Mouse (Mus musculus): Measurements from ENCODE around the gene Klf5.

The Klf5 gene

DNA sequence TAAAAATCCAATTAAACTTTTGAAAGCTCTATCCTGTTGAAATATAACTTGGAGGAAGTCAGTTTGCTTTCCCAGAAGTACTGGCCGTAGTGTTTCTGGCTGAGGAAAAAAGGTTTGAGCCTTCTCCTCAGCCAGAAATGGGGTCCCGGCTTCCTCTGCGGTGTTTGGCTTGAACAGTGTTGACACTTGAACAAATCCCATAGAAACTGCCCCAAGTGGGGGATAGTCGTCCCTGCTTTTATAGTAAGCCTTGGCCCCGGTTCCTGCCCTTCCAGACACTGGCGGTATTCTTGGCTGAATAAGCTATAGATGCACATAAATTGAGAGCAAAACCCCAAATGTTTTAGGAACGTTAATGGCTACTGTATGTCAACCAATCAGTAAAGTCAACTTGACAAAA lies 11.9 kb downstream of the Klf5 start:
- DNase-seq (ENCODE audit: low read depth, low spot score): no peak

DNA sequence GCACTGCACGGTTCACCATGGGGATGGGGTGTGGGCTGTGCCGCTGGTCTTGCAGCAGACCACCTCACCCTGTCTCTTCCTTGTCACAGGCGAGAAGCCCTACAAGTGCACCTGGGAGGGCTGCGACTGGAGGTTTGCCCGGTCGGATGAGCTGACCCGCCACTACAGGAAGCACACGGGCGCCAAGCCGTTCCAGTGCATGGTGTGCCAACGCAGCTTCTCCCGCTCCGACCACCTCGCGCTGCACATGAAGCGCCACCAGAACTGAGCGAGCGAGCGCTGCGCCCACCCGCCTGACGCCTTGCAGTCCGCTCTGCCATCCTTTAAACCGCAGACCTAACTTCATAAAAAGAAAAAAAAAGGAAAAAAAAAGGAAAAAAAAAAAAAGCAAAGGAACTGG lies 14.6 kb downstream of the Klf5 start:
- DNase-seq (ENCODE audit: low read depth, low spot score): no peak

DNA sequence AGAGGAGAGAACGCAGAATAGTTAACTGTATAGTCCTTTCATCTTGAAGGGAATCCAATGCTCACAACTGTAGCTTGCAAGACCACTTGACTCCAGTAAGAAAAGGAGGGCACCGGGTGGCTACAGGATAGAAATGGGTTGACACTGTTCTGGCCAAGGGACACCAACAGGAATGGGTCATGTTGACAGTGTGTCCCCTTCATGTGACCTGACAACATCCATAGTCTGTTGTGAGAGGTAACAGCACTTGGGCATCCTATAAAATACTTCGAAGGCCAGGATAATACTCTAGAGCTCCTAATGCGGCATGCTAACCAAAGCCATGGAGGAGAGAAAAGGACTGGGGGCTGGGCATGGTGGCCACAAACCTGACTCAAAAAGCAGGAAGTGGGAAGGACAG lies 17.8 kb downstream of the Klf5 start:
- no peak for DNase-seq (ENCODE audit: low read depth, low spot score)

DNA sequence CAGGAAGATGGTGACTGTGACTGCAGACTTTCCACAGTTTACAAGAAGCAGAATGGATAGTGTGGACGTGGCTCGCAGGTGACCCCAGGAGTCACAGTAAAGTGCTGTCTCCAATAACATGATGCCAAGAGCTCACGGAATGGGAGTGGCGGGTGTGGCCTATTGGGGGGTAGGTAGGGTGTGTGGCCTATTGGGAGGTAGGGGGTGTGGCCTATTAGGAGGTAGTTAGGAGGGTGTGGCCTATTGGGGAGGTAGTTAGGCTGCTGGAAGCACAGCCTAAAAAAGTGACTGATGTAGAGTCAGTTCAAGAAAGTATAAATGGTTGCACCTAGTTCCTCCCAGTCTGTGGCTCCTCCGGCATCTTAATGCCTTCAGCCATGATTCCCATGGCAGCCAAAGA lies 22.2 kb downstream of the Klf5 start:
- DNase-seq (ENCODE audit: low read depth, low spot score): no peak

DNA sequence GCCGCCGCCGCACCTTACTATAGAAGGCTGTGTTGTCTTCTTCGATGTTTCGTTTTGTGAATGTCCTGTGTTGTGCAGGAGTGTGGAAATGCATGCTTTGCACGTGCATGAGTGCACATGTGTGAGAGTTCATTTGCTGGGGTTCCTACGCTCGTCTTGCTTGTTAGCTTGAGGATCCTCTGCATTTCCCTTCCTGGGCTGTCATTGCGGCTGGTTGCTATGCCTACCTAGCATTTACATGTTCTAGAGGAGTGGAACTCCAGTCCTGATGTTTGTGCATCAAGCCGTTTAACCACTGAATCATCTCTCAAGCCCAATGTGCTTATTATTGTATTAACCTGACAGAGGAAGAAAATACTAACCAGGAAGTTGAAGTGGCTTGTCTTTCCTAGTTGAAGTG lies 24.9 kb downstream of the Klf5 start:
- no peak for DNase-seq (ENCODE audit: low read depth, low spot score)

DNA sequence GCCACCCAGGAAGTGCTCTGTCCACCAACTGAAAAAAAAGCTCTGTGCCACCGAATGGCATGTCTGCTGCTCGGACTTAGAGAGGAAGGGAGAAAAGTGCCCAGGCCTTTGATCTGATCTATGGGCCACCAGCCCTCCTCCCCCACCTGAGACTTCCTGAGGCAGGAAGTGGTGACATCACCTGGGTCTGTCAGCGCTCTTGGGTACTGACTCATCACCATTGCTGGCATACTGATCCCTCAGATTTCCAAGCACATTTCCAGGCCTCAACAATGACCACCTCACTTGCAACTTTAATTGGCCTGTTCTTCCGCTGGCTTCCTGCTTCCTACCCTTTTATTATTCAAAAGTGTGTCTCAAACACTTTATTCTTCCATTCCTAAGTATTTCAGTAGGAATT lies 26.0 kb downstream of the Klf5 start:
- no peak for DNase-seq (ENCODE audit: low read depth, low spot score)

DNA sequence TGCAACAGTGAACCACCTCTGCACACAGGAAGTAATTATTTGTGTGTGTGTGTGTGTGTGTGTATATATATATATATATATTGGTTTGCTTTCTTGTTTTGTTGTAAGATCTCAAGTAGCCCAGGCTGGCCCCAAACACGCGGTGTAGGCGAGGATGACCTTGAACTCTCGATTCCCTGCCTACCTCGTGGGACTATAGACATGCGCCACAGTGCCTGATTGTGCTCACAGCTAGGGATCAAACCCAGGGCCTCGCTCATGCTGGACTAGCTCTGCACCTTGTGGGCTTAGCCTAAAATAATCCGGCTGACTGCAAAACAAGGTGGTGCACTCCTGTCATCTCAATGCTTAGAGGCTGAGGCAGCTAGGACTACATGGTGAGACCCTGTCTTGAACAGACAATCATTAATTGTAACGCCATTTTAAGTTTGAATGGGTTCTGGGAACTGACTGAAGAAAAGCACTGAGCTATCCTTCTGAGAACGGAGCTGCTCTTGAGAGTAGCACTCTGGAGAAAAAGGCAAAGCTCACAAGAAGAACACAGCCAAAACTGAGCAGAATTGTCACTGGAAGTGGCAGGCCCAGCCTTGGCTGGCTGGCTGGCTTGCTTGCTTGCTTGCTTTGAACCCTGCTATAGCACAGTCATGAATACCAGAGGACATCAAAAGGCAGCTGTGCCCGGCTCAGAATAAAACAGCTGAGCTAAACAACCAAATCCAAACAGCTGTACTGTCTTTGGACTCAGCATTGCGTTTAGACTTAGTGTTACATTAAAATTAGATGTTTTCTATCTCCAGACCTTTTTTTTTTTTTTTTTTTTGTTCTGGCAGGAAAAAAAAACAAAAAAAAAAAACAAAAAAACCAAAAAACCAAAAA lies 27.3 kb downstream of the Klf5 start:
- no peak for DNase-seq (ENCODE audit: low read depth, low spot score)

DNA sequence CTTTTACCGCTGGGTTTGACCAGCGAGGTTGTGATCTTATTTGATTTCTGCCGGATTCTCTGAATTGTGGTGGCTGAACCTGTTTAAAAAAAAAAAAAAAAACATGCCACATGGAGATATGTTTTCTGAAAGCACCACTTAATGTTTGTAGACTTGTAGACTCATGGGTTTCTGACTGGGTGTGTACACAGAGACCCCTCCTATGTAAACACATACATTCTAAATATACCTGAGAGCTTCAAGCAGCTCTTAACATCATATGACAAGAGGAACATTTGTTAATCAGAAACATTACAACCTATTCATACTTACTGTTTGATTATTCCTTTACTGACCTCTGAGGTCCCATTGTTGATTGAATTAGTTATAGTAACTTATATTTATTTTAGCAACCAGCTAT lies 38.1 kb downstream of the Klf5 start:
- DNase-seq (ENCODE audit: low read depth, low spot score): no peak

DNA sequence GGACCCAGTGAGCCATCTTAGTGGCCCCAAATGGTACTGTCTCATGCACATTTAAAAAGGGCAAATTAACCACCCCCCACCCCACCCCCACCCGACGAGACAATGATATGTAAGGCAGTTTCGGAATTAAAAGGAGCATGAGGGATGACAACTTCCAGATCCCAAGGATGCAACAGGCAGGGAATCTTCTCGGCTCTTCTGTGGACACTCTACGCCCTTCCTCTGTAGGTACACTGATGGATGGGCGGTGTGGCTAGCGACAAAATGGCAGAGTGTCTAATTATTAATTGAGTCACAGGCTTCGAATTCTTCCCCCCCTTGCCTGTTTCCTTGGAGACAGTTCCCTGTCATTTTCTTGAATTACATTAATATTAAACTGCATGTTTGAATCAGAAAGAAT lies 40.5 kb downstream of the Klf5 start:
- no peak for DNase-seq (ENCODE audit: low read depth, low spot score)

DNA sequence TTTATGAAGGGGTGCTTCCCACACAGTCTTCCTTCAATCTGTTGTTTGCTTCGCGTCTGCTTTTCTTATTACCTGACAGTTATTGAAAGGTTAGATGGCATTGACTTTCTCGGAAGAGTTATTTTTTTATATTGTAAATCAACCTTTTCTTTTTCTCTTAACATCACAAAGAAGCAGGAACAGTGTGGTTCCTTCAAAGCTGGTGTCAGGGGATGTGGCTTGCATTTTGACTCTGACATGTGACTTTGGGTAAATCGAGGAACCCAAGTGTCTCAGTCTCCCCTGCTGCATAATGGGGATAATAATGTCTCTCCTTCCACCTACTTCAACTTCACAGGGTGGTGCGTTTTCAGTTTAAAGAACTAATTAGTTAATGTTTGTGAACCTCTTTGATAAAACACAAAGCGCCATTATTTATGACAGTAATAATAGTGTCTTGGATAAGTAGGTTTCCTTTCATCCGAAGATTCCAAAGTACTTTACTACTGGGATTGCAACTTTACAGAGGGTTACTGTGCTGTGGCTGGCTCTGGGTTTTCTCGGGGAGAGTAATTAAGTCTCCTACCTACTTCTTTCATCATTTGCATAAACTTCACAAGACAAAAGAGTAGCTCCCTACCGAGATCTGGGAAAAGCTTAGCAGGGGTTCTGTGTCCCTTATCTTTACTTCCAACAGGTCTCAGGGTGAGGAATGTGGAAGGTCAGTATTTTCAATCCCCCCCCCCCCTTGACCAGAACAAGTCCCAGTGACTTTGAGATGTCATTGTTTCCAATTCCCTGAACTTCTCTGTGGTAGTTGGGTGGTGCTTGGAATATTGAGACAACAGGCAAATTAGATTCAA lies 41.4 kb downstream of the Klf5 start:
- DNase-seq (ENCODE audit: low read depth, low spot score): no peak

DNA sequence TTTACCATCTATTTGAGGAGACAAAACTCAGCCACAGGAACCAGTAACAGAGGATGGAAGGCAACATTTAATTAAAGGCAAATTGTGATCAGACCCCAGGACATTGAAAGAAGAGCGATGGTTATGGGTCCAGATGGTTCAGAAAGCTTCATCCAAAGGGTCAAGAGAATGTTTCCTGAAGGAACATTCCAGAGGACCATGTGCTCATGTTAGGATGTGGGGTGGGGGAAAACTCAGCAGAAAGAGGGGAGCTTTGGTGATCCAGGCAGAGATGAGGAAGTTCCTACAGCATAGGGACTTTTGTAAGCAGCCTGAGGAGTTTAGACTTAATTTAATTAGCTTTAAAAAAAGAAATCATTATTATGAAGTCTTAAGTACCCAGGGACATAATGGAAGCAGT lies 42.2 kb downstream of the Klf5 start:
- no peak for DNase-seq (ENCODE audit: low read depth, low spot score)

DNA sequence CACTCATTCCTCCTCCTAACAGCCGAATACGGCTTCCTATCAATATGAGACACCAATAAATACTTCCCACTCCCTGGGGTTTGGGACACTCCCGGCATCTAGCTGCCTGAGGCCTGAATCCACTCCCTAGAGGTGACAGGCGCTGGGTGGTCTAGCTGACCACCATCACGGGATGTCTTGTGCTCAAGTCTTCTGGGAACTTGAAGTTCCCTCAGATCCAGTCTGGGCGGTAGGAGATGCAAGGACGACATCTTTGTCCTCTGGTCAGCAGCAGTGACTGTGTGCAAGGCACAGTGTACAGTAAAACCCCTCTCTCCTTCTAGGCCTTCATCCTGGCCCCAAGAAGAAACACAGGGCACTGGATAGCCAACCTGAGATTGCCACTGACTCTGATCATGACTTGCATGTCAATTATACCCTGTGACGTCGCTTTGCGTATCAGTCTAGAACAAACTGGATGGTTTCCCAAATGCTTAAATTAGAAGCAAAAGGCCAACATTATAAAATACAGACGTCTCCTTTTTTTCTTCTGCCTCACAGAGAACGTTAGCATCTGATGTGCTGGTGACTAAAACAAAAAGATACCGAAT lies 49.8 kb downstream of the Klf5 start:
- no peak for DNase-seq (ENCODE audit: low read depth, low spot score)

DNA sequence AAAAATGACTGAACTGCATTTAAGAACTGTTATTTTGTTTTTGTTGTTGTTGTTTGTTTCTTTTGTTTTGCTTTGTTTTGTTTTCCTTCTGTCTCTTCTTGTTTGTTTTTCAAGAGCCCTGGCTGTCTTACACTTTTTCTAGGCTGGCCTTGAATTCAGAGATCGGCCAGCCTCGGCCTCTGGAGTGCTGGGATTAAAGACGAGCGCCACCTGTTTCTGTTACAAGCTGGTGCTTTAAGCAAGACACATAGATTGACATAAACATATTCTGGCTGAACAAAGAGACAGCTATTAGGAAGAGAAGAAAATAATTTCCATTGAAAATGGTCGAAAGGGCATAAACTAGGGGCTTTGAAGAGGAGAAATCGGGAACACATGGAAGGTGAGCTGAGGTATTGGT lies 51.1 kb downstream of the Klf5 start:
- DNase-seq (ENCODE audit: low read depth, low spot score): no peak

DNA sequence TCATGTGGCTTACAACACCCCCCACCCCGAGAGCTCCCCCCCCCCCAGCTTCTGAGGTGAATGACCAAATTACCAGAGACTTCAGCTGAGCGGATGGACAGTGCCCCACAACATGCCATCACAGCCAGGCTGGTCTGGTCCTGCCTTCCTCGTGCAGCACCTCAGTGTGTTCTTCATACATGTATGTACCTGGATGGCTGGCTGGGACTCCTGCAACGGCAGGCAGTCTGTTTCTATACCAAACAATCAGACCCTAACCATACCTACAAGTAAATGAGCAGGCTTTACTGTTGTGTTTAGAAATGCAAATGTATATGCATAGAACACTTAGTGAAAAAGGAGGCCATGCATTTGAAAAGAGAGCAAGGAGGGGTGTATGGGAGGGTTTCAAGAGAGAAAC lies 54.5 kb downstream of the Klf5 start:
- no peak for DNase-seq (ENCODE audit: low read depth, low spot score)

DNA sequence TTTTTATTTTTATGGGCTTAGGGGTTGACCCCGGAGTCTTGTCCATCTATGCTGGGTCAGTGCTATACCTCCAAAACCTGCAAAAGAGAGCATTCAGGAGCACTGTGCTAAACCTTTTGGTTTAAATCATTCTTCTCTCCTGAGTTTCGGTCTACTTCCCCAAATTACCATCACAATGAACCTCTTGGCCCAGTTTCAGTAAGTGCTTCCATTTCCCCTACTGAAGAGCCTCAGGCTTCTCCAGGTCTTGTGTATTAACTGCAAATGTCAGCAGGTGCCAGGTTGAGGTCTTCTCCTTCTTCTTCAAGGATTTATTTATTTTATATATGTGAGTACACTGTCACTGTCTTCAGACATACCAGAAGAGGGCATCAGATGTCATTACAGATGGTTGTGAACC lies 55.6 kb downstream of the Klf5 start:
- no peak for DNase-seq (ENCODE audit: low read depth, low spot score)

DNA sequence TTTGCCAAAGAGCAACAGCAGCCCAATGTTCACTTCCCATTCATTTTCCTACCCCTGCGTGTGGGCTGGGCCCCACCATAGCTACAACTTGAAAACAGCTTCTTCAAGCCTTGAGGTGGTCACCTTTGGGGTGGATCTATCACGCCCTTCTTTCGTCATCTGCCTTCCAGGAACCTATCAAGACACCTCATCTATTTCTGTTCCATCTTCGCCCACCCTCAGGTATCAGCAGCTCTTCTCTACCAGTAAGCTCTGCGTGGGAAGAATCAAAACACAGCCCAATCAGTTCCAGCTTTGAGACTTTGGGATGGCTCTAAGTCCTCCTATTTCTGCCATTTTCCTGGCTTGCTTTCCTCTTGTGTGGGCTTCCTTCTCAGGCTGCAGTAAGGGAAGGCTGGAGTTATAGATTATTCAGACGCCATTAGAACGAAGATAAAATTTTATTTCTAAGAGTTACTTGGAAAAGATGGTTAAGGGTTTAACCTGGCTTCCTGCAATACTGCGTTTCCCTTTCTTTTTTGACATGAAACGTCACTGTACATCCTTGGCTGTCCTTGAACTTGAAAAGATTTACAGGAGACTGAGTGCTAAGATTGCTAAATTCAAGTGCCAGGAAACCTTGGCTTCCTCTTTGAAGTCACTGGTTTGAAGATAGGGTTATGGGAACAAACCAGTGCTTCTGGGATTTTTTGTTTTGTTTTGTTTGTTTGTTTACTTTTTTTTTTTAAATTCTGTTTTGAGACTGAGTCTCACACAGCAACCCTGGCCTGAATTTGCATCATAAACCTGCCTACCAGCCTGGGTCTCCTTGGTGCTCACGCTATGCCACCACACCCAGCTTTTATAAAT lies 56.5 kb downstream of the Klf5 start:
- no peak for DNase-seq (ENCODE audit: low read depth, low spot score)

DNA sequence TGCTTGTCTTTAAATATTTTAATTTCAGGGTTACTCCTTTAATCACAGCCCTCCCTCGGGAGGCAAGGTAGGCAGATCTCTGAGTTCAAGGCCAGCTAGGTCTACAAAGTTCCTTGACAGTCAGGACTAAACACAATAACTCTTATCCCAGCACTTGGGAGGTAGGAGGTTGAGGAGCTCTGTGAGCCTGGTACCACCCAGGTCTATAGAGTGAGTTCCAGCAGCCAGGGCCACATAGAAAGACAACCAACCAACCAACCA lies 57.0 kb downstream of the Klf5 start:
- no peak for DNase-seq (ENCODE audit: low read depth, low spot score)

DNA sequence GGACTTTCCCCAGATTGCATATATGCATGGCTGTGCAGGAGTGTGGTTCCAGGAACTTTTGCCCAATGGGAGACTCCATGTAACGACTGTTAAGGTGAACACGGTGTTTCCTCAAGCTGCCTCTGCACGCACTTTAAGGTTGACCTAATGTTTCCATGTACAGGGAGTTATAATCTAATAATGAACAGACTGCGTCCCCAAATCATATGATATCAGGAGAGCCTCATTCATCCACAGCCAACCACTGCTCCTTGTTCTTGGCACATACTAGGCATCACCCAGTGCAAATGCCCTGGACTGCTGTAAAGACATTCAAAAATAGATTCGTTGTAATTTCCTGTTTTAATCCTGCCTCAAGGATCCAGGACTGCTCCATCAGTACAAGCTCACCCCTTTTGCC lies 64.5 kb downstream of the Klf5 start:
- no peak for DNase-seq (ENCODE audit: low read depth, low spot score)

DNA sequence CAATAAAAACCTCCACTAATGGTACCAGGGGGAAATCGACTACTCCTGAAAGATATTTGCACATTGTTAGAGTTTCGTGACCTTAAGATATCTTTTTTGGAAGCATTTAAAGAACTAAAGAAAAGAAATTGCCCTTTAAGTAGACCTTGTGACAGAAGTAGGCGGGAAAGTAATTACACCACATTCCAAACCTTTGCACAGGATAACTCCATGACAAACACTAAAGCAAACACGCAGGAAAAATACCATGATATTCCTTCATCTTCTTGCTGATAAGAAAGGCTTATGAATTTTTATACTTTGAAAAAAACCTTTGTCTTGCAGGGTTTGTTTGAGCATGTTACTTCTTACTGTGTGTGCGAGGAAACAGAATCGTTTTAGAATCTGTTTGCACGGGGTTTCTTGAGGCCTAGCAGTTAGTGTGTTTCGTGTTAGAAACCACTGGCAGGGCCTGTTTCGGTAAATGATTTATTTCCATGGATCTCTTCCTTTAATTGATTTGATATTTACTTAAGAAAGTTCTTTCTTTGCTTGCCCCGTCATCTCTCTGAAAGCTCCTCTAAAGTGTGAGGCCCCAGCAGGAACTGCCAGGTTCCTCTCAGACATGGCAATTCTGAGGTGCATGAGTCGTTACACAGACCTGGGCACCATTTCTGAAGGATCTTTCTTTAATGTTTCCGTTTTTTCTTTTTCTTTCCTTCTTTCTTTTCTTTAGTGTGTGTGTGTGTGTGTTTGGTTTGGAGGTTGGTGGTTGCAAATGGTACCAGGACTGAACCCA lies 65.7 kb downstream of the Klf5 start:
- no peak for DNase-seq (ENCODE audit: low read depth, low spot score)
